Mouse (Mus musculus): ENCODE data around the gene Alox5ap. TPM values are rescaled to one million over a fixed set of nuclear protein-coding genes. Genes with fewer than 3 reads are reported as not detected.

Alox5ap gene
- polyA plus RNA-seq, 1 experiment from 2014 or later = 8.7 TPM

DNA sequence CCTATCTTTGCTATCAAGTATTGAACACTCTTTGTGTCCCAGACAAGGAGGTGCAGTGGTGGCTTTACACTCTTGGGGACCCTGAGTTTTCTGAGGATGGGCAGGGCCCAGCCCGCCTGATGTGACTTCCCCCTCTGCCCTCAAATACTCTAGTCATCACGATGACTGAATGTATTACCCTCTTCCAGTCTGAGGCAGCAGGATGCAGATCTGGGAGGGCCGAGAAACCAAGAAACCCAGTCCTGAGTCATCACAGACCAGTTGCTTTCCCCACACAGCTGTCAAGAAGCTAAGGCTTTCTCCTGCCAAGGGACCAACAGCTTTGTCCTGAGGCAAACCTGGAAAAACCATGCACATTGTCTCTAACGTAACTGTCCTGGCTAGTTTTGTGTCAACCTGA, 2.9 kb downstream of the Alox5ap start:
- WGBS = 80% methylated on average over 4 of the region's 4 CpGs
- Histone ChIP-seq H3K4me3 (no peak overlapping the region), H3K36me3 (no peaks in the 10 kb centered on the region), H3K9me3 (replicated peaks) (no peaks in the 10 kb centered on the region), H3K4me1 (peaks cover 13% of the 10 kb centered on the region), H3K27ac (0 out of 2 replicates have a peak overlapping the region, but pooled peaks have one; percentile 42), H3K27me3 (ENCODE audit: low read depth, poor library complexity, severe bottlenecking) (no peaks in the 10 kb centered on the region)
- no peak for DNase-seq (ENCODE audit: low spot score)

- Histone ChIP-seq H3K36me3 (no peaks in the 10 kb centered on the region), H3K27ac (no peak overlapping the region), H3K4me1 (peaks cover 7% of the 10 kb centered on the region), H3K4me3 (no peak overlapping the region), H3K9me3 (replicated peaks) (no peaks in the 10 kb centered on the region), H3K27me3 (ENCODE audit: low read depth, poor library complexity, severe bottlenecking) (no peaks in the 10 kb centered on the region)
- DNase-seq (ENCODE audit: low spot score) = no peak
- 95% methylated on average over 3 of the region's 3 CpGs for WGBS
These were observed 6.7 kb downstream of the Alox5ap start for GRCm38 (mm10) chr5:149271291-149271690.

DNA sequence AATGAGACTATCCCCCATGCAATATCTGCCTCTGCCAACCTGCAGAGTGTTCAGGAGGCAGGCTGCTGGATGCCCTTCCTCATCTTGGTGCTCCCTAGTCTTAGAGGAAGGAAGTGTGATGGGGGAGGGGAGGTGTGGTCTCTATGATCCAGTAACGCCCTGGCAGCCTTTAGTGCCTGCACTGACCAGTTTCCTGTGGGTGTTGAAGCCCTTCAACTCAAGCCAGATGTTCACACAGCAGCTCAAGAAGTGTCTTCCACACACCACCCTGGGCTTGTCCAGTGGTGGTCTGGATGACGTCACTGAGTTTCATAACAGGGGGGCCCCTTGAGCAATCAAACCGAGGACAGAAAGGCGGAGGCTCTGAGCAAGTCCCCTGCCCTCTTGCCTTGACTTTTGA, 8.0 kb downstream of the Alox5ap start:
- no peaks in the 10 kb centered on the region for H3K27me3 ChIP-seq (ENCODE audit: low read depth, poor library complexity, severe bottlenecking)
- peaks cover 7% of the 10 kb centered on the region for H3K4me1 ChIP-seq
- H3K27ac ChIP-seq = peak overlapping the region; percentile 58; the same call in 1 of the 2 replicates

DNA sequence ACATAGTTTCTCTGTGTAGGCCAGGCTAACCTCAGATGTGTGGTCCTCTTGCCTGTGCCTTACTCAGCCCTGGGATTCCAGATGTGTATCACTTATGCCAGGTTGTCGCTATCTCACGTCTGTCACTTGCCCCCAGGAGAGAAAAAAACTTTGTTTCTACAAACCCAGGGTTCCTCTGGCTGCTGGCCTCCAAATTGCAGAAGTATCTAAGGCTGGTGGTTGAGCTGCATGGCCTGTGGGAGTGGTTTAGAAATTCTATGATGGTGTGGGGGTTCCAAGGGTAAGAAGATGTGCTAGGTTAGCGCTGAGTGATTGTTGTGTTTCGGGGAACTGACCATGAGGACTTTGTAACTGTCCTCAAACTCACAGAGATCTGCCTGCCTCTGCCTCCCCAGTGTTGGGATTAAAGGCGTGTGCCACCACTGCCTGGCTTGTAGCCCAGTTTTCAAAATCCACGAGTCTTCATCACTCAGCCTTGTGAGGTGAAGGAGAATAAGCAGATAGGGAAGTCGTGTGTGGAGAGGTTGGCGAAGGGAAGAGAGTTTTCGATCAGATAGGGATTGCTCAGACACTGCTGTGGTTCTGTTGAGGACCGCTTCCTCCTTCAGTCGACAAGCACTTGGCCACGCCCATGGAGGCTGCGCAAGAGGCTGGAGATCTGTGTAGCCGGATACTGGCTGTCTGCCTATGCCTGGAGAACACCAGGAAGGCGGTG, 10.0 kb downstream of the Alox5ap start:
- DNase-seq (ENCODE audit: low spot score) = no peak
- Histone ChIP-seq H3K36me3 (no peaks in the 10 kb centered on the region), H3K9me3 (replicated peaks) (no peaks in the 10 kb centered on the region), H3K27me3 (ENCODE audit: low read depth, poor library complexity, severe bottlenecking) (no peaks in the 10 kb centered on the region), H3K4me3 (no peak overlapping the region), H3K27ac (no peak overlapping the region), H3K4me1 (peaks cover 13% of the 10 kb centered on the region)
- WGBS = 89% methylated on average over 15 of the region's 15 CpGs

More for the DNA sequence above, 8.0 kb downstream of the Alox5ap start:
- 64% methylated on average over 4 of the region's 4 CpGs for WGBS
- Histone ChIP-seq H3K4me3 (no peak overlapping the region), H3K36me3 (no peaks in the 10 kb centered on the region), H3K9me3 (replicated peaks) (no peaks in the 10 kb centered on the region)
- no peak for DNase-seq (ENCODE audit: low spot score)

GRCm38 (mm10) chr5:149275105-149275494, 10.5 kb downstream of the Alox5ap start:
- DNase-seq (ENCODE audit: low spot score) = no peak
- 84% methylated on average over 1 of the region's 1 CpGs for WGBS

DNA sequence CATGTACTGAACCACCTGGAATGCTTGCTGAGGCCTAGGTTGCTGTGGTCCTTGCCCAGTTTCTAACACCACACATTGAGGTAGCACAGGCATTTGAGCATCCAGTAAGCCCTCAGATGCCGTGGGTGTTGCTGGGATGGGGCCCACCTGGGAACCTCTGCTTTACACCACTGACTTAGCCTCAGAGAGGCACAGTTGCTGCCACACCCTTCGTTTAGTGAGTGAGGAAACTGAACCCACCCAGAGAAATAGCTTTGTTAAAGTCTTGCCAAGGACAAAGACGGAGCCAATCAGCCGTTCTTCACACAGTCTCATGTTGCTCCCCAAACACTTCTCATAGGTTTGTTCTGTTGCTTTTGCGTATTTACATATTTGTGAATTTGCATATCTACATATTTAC, 13.0 kb downstream of the Alox5ap start:
- Histone ChIP-seq H3K27me3 (ENCODE audit: low read depth, poor library complexity, severe bottlenecking) (no peaks in the 10 kb centered on the region), H3K27ac (0 out of 2 replicates have a peak overlapping the region, but pooled peaks have one; percentile 12)
- WGBS = 83% methylated on average over 5 of the region's 5 CpGs

More at GRCm38 (mm10) chr5:149275105-149275494, 10.5 kb downstream of the Alox5ap start:
- Histone ChIP-seq H3K27ac (no peak overlapping the region), H3K27me3 (ENCODE audit: low read depth, poor library complexity, severe bottlenecking) (no peaks in the 10 kb centered on the region), H3K9me3 (replicated peaks) (no peaks in the 10 kb centered on the region), H3K36me3 (no peaks in the 10 kb centered on the region), H3K4me3 (no peak overlapping the region), H3K4me1 (peaks cover 15% of the 10 kb centered on the region)

DNA sequence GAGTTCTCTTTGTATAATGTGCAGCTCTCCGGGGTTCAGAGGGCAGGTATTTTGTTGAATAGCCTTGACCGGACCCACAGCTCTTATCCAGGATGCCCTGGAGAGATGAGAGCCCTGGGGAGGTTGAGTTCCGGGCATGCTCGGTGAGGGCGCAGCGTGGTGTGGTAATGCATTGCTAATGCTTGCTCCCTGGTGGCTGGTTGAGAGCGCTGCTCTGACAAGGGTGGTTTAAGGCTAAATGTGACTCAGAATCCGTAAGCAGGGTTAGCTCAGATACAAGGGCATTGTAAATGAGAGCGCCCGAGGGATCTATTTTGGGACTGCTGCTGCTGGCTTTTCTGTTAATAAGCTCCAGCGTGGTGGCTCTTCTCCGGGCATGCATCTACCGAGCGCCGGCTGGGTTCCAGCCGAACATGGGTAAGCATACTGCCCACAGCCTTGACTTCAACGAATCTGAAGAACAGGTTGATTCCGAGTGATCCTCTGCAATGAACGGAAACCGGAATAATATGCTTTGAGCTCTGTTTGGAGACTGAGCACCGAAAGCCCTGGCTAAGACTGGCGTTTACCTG, 14.8 kb downstream of the Alox5ap start:
- Histone ChIP-seq H3K27ac (peak overlapping the region; percentile 66), H3K36me3 (peaks cover 8% of the 10 kb centered on the region; the same call in 1 of the 2 replicates), H3K9me3 (replicated peaks) (peaks cover 8% of the 10 kb centered on the region; the same call in 1 of the 2 replicates), H3K4me3 (no peak overlapping the region; the same call in 1 of the 2 replicates), H3K4me1 (peaks cover 9% of the 10 kb centered on the region), H3K27me3 (ENCODE audit: low read depth, poor library complexity, severe bottlenecking) (no peaks in the 10 kb centered on the region)
- DNase-seq (ENCODE audit: low spot score) = no peak
- 43% methylated on average over 22 of the region's 22 CpGs for WGBS

More for the DNA sequence above, 13.0 kb downstream of the Alox5ap start:
- Histone ChIP-seq H3K4me3 (no peak overlapping the region), H3K36me3 (peaks cover 5% of the 10 kb centered on the region; the same call in 1 of the 2 replicates), H3K4me1 (peaks cover 12% of the 10 kb centered on the region), H3K9me3 (replicated peaks) (peaks cover 6% of the 10 kb centered on the region; the same call in 1 of the 2 replicates)
- DNase-seq (ENCODE audit: low spot score) = no peak

GRCm38 (mm10) chr5:149283009-149283408, 18.4 kb downstream of the Alox5ap start:
- DNase-seq (ENCODE audit: low spot score) = no peak
- H3K9me3 ChIP-seq (replicated peaks) = peaks cover 8% of the 10 kb centered on the region; the same call in 1 of the 2 replicates
- H3K36me3 ChIP-seq = peaks cover 8% of the 10 kb centered on the region; the same call in 1 of the 2 replicates
- WGBS = 84% methylated on average over 2 of the region's 2 CpGs
- H3K27ac ChIP-seq = no peak overlapping the region
- H3K27me3 ChIP-seq (ENCODE audit: low read depth, poor library complexity, severe bottlenecking) = peaks cover 9% of the 10 kb centered on the region; the same call in 1 of the 2 replicates
- peaks cover 46% of the 10 kb centered on the region for H3K4me1 ChIP-seq
- H3K4me3 ChIP-seq = no peak overlapping the region

DNA sequence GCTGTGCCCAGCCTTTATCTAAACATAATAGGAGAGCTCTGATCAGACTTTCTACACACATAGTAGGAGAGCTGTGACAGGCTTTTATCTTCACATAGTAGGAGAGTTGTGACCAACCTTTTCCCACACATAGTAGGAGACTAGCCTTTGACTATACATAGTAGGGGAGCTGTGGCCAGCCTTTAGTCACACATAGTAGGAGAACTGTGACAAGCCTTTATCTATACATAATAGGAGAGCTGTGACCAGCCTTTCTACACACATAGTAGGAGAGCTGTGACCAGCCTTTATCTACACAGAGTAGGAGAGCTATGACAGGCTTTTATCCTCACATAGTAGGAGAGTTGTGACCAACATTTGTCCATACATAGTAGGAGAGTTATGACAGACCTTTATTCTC, 19.3 kb downstream of the Alox5ap start:
- Histone ChIP-seq H3K36me3 (peaks cover 8% of the 10 kb centered on the region; the same call in 1 of the 2 replicates), H3K27me3 (ENCODE audit: low read depth, poor library complexity, severe bottlenecking) (peaks cover 9% of the 10 kb centered on the region; the same call in 1 of the 2 replicates), H3K4me1 (peaks cover 46% of the 10 kb centered on the region), H3K4me3 (no peak overlapping the region), H3K27ac (no peak overlapping the region), H3K9me3 (replicated peaks) (peaks cover 8% of the 10 kb centered on the region; the same call in 1 of the 2 replicates)
- DNase-seq (ENCODE audit: low spot score) = no peak

DNA sequence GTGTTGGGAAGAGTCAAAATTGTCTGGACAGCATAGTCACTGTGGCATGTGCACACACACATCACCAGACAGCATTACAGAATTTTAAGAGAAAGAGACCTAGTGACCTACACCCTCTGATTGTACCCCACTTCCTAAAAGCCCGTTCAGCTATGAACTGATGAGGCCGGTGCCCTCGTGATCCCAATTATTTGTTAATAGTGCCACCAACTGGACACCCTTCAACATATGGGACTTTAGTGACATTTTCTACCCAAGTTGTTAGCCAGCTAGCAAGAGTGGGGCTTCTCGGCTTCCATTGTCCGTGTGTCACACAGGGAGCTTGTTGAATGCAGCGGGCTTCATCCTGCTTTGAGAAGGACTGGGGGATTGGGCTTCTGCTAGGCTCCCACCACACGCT, 21.5 kb downstream of the Alox5ap start:
- no peak for DNase-seq (ENCODE audit: low spot score)
- H3K27ac ChIP-seq = peak overlapping the region; percentile 20; the same call in 1 of the 2 replicates
- 73% methylated on average over 7 of the region's 7 CpGs for WGBS

DNA sequence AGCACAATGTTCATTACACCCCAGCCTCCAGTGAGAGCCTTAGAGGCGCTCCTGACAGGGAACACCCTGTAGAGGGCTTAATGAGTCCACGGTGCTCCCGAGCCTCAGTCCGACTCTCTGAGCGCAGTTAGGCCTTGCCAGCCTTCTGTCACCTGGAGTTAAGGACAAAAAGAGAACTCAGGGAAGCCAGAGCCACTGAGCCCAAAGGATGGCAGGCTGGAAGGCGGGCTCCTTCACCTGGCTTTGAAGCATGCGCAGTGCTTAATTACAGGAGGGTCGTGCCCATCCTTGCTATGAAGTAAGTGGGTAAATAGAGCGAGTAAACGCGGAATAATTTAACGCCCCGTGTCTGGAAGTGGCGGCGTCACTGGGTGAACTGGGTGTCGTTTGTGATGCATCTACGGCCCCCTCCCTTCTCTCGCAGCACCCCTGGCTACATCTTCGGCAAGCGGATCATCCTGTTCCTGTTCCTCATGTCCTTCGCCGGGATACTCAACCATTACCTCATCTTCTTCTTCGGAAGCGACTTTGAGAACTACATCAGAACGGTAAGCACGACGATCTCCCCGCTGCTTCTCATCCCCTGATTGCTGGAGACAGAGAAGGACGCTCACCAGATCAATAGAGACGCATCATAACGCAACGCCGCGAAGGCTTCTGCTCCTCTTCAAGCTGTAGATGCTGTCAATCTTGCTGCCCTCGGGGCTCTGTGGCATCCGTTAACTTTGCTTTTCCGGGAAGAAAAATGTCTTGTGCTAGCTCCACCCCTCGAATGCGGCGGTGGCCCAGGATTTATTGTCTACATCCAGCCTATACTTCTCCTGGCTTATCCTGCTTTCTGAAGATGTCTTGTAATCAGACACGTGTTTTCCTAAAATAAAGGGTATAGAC, 22.8 kb downstream of the Alox5ap start:
- Histone ChIP-seq H3K27me3 (ENCODE audit: low read depth, poor library complexity, severe bottlenecking) (peaks cover 9% of the 10 kb centered on the region; the same call in 1 of the 2 replicates), H3K27ac (peak overlapping the region; percentile 66), H3K4me3 (peak overlapping the region; percentile 43), H3K4me1 (peaks cover 38% of the 10 kb centered on the region), H3K9me3 (replicated peaks) (0 out of 2 replicates have a peak, but pooled peaks cover 1% of the 10 kb centered on the region), H3K36me3 (peaks cover 4% of the 10 kb centered on the region; the same call in 1 of the 2 replicates)
- 26% methylated on average over 41 of the region's 41 CpGs for WGBS
- peak; percentile 58 for DNase-seq (ENCODE audit: low spot score)

More for the DNA sequence above, 21.5 kb downstream of the Alox5ap start:
- Histone ChIP-seq H3K4me3 (no peak overlapping the region), H3K27me3 (ENCODE audit: low read depth, poor library complexity, severe bottlenecking) (peaks cover 9% of the 10 kb centered on the region; the same call in 1 of the 2 replicates), H3K36me3 (peaks cover 8% of the 10 kb centered on the region; the same call in 1 of the 2 replicates), H3K4me1 (peaks cover 38% of the 10 kb centered on the region), H3K9me3 (replicated peaks) (peaks cover 8% of the 10 kb centered on the region; the same call in 1 of the 2 replicates)

DNA sequence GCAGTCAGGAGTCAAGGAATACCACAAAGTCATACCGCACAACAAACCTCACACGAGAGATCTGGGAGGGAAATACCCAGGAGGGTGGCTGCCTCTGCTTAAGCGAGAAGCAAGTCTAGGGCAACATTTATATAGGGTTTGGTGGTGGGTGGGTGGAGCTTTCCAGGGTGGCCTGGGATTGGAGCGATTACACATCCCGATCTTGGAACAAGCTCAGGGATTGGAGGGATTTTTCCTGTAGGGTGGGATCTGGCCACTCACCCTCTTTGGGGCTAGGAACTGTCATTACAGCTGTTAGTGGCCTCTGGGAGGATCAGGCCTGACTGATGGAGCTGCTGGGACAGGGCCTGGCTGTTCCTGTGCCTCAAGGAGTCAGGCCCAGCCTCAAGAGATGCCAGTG, 26.7 kb downstream of the Alox5ap start:
- Histone ChIP-seq H3K9me3 (replicated peaks) (no peaks in the 10 kb centered on the region), H3K27me3 (ENCODE audit: low read depth, poor library complexity, severe bottlenecking) (peaks cover 8% of the 10 kb centered on the region; the same call in 1 of the 2 replicates), H3K36me3 (no peaks in the 10 kb centered on the region), H3K27ac (no peak overlapping the region), H3K4me1 (peaks cover 18% of the 10 kb centered on the region), H3K4me3 (no peak overlapping the region)
- 90% methylated on average over 5 of the region's 5 CpGs for WGBS
- no peak for DNase-seq (ENCODE audit: low spot score)

Measured in limb, embryonic 10.5 days (tissue).